Mouse (Mus musculus) kidney, postnatal 36 days (tissue): Measurements from ENCODE around the gene Sox8.

Experiments used
- DNase-seq, 2 experiments: peaks; one replicate each; pipeline ENCODE4 v3.0.0; 2021 to 2022; ENCODE audit warnings: mixed read lengths in 2 of 2

Sox8 gene

GRCm38 (mm10) chr17:25570648-25571452 lies at the start of gene Sox8:
Sox8 (minus strand) TSS chr17:25570686.
- peak; percentile 86 to 88 for DNase-seq

GRCm38 (mm10) chr17:25618508-25619056 lies 48.1 kb upstream of the Sox8 start:
- DNase-seq: no peak

GRCm38 (mm10) chr17:25614723-25615510 lies 44.4 kb upstream of the Sox8 start:
- DNase-seq: no peak

GRCm38 (mm10) chr17:25613323-25613722 lies 42.8 kb upstream of the Sox8 start:
- DNase-seq: no peak

GRCm38 (mm10) chr17:25612537-25612936 lies 42.1 kb upstream of the Sox8 start:
- no peak for DNase-seq

GRCm38 (mm10) chr17:25610151-25610550 lies 39.7 kb upstream of the Sox8 start:
- peak; percentile 13 to 42 for DNase-seq

GRCm38 (mm10) chr17:25609506-25609828 lies 39.0 kb upstream of the Sox8 start:
- DNase-seq: no peak

GRCm38 (mm10) chr17:25608821-25609505 lies 38.5 kb upstream of the Sox8 start:
- no peak for DNase-seq

GRCm38 (mm10) chr17:25608137-25608785 lies 37.8 kb upstream of the Sox8 start:
- DNase-seq: no peak

- DNase-seq: no peak
Measured at GRCm38 (mm10) chr17:25604234-25604633, 33.7 kb upstream of the Sox8 start.

- no peak for DNase-seq
Measured at GRCm38 (mm10) chr17:25602366-25602765, 31.9 kb upstream of the Sox8 start.

- DNase-seq: no peak
Measured at GRCm38 (mm10) chr17:25597537-25597936, 27.1 kb upstream of the Sox8 start.

GRCm38 (mm10) chr17:25595495-25595894 lies 25.0 kb upstream of the Sox8 start:
- peak in 1 of 2 experiments; percentile 34 for DNase-seq

GRCm38 (mm10) chr17:25593411-25594261 lies 23.1 kb upstream of the Sox8 start:
- peak in 1 of 2 experiments; percentile 13 for DNase-seq

GRCm38 (mm10) chr17:25592336-25592735 lies 21.9 kb upstream of the Sox8 start:
- no peak for DNase-seq

GRCm38 (mm10) chr17:25590985-25591384 lies 20.5 kb upstream of the Sox8 start:
- DNase-seq: no peak

- DNase-seq: no peak
Measured at GRCm38 (mm10) chr17:25590068-25590467, 19.6 kb upstream of the Sox8 start.

- peak; percentile 28 to 46 for DNase-seq
Measured at GRCm38 (mm10) chr17:25584646-25585045, 14.2 kb upstream of the Sox8 start.

- DNase-seq: no peak
Measured at GRCm38 (mm10) chr17:25583858-25584257, 13.4 kb upstream of the Sox8 start.

- DNase-seq: no peak
Measured at GRCm38 (mm10) chr17:25583099-25583498, 12.6 kb upstream of the Sox8 start.

- no peak for DNase-seq
Measured at GRCm38 (mm10) chr17:25582076-25582475, 11.6 kb upstream of the Sox8 start.
